Mouse (Mus musculus) embryonic fibroblast, embryonic 13.5 days (primary cell): Measurements from ENCODE around the gene Zfp598.
A peak's percentile ranks its signal among the peaks of the same experiment; 100 is the strongest.

Experiments used
- CTCF ChIP-seq: IDR thresholded peaks from 2 replicates; pipeline ENCODE4 v1.5.1; 2011; ENCODE audit warnings: mild to moderate bottlenecking, control low read depth, low read length, moderate library complexity, borderline replicate concordance; ENCODE audit not compliant: insufficient read depth
- POLR2A ChIP-seq: IDR thresholded peaks from 2 replicates; pipeline ENCODE4 v1.6.1; 2011; ENCODE audit warnings: low read depth, mild to moderate bottlenecking, control low read depth, low read length, moderate library complexity

DNA sequence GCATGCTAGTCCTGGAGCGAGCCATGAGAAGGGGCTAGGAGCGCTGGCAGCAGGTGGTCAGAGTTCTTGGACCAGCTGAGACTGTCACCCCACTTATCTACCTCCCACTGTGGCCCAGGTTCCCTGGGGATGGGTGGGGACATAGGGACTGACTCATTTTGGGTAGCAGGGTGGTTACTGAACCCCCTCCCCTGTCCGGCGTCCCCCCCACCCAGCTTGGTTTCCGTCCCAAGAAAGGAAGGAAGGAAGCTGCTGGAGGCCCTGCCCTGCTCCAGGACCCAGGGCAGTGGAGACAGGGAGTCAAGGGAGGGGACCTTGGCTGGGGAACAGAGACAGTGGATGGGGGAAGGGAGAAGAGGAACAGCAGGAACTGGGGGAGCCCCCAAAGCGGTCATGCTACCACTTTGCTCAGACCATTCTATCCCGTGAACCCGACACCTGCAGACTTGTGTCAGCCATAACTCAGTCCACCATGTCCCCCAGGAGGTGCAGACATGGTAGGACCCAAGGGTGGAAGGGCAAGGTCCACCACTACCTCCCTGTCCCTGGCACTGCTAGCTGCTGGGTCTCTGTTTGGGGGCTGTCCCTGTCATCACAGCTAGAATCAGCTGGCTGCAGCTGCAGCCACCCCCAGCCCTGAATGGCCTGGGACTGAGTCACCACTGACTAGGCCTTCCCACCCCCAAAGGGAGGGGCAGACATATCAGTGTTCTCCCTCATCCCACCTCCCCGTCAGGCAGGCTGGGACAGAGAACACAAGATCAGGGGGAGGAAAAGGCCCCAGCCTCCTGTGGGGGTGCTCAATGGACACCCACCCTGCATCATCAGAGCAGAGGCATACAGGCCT lies 24.4 kb upstream of the Zfp598 start:
- TF ChIP-seq POLR2A (0 out of 2 replicates have a peak, but pooled peaks have one; percentile 33), CTCF (no peak)
